In genomic region chr3:95012982-95013381, GRCm38 (mm10) we compare ENCODE assay signal across 11 mouse cellular contexts. TPM values are rescaled to one million over a fixed set of nuclear protein-coding genes. Genes with fewer than 3 reads are reported as not detected.
DNase-seq lines count a peak whose midpoint lies in the region; ATAC-seq and TF ChIP-seq lines count a peak whose summit lies in the region.
"Had no signal": no experiment of that assay in that cellular context is flagged by ENCODE, and none has a peak within 500 bp of the region (broad histone marks: within the 10 kb centered on the region; RNA-seq: fewer than 3 reads in every experiment).

No protein-coding gene starts in this region.

- H3K9me3 ChIP-seq in forebrain, embryonic 13.5 days (replicated peaks), result no peaks in the 10 kb centered on the region
- no peaks in the 10 kb centered on the region for H3K9me3 ChIP-seq in forebrain, embryonic 16.5 days (ENCODE audit: control insufficient read depth, low read length)
- no peaks in the 10 kb centered on the region for H3K9me3 ChIP-seq in lung, embryonic 14.5 days (ENCODE audit: low read depth, low read length)
- H3K9me3 ChIP-seq in limb, embryonic 10.5 days (replicated peaks), result no peaks in the 10 kb centered on the region
- no peaks in the 10 kb centered on the region for H3K9me3 ChIP-seq in midbrain, postnatal 0 days (ENCODE audit: low read length)

- H3K4me2 ChIP-seq in forebrain, embryonic 13.5 days, result peak overlapping the region; percentile 96
- H3K4me2 ChIP-seq in forebrain, embryonic 16.5 days (ENCODE audit: low read length), result no peak overlapping the region
- H3K4me2 ChIP-seq in lung, embryonic 14.5 days, result peak overlapping the region; percentile 91; the same call in 1 of the 2 replicates
- H3K4me2 ChIP-seq in midbrain, postnatal 0 days (ENCODE audit: low read depth, low read length, poor library complexity, severe bottlenecking), result 0 out of 2 replicates have a peak overlapping the region, but pooled peaks have one; percentile 97

- peak overlapping the region; percentile 86; the same call in 1 of the 2 replicates for H3K9ac ChIP-seq in forebrain, embryonic 13.5 days
- H3K9ac ChIP-seq in forebrain, embryonic 16.5 days (replicated peaks; ENCODE audit: low read depth, low read length), result no peak overlapping the region
- H3K9ac ChIP-seq in lung, embryonic 14.5 days, result no peak overlapping the region; the same call in 1 of the 2 replicates
- no peak overlapping the region for H3K9ac ChIP-seq in midbrain, postnatal 0 days (replicated peaks; ENCODE audit: low read length, poor library complexity, severe bottlenecking)

- no peak for DNase-seq in lung, embryonic 14.5 days
- DNase-seq in lung, postnatal 36 days, result no peak
- no peak for DNase-seq in limb, embryonic 10.5 days (ENCODE audit: low spot score)
- DNase-seq in midbrain, postnatal 0 days (ENCODE audit: low spot score), result no peak
- no peak for DNase-seq in layer of hippocampus, adult 9-11 months
- DNase-seq: spleen, adult 18-20 months; thymus, postnatal 36 days had no signal

- peak overlapping the region; percentile 82 for H3K4me3 ChIP-seq in forebrain, embryonic 13.5 days
- H3K4me3 ChIP-seq in forebrain, embryonic 16.5 days (replicated peaks; ENCODE audit: low read length), result no peak overlapping the region
- no peak overlapping the region for H3K4me3 ChIP-seq in lung, embryonic 14.5 days (ENCODE audit: low read depth, low read length)
- peak overlapping the region; percentile 85 for H3K4me3 ChIP-seq in limb, embryonic 10.5 days
- no peak overlapping the region for H3K4me3 ChIP-seq in midbrain, postnatal 0 days (ENCODE audit: low read depth, low read length)

- no peak for ATAC-seq in forebrain, embryonic 13.5 days
- no peak for ATAC-seq in forebrain, embryonic 16.5 days
- no peak for ATAC-seq in lung, embryonic 14.5 days (ENCODE audit: insufficient read depth)
- ATAC-seq in midbrain, postnatal 0 days (ENCODE audit: low FRiP score), result no peak
- ATAC-seq in monocyte, adult 5-6 weeks (replicated peaks; ENCODE audit: insufficient number of reproducible peaks, low FRiP score, low TSS enrichment, poor library complexity, severe bottlenecking), result no peak
- ATAC-seq: CD4-positive, CD25-positive, alpha-beta regulatory T cell, adult 4 months had no signal

- TF ChIP-seq CTCF in lung, embryonic 14.5 days (IDR thresholded peaks at IDR 0.05; ENCODE audit: low read depth), result no peak
- TF ChIP-seq CTCF in midbrain, postnatal 0 days (IDR thresholded peaks at IDR 0.05), result no peak

- no peak overlapping the region for H3K27ac ChIP-seq in forebrain, embryonic 13.5 days
- no peak overlapping the region for H3K27ac ChIP-seq in forebrain, embryonic 16.5 days (ENCODE audit: low read length)
- no peak overlapping the region for H3K27ac ChIP-seq in lung, embryonic 14.5 days (ENCODE audit: low read depth)
- no peak overlapping the region for H3K27ac ChIP-seq in limb, embryonic 10.5 days
- no peak overlapping the region for H3K27ac ChIP-seq in midbrain, postnatal 0 days (ENCODE audit: low read depth, low read length)

- peaks cover 45% of the 10 kb centered on the region for H3K36me3 ChIP-seq in forebrain, embryonic 13.5 days (ENCODE audit: poor library complexity, severe bottlenecking)
- H3K36me3 ChIP-seq in forebrain, embryonic 16.5 days (ENCODE audit: control insufficient read depth, insufficient read depth), result peaks cover 26% of the 10 kb centered on the region
- H3K36me3 ChIP-seq in lung, embryonic 14.5 days (ENCODE audit: insufficient read depth), result peaks cover 45% of the 10 kb centered on the region
- H3K36me3 ChIP-seq in limb, embryonic 10.5 days, result peaks cover 53% of the 10 kb centered on the region
- peaks cover 35% of the 10 kb centered on the region for H3K36me3 ChIP-seq in midbrain, postnatal 0 days (ENCODE audit: insufficient read depth, low read length)

- H3K27me3 ChIP-seq in forebrain, embryonic 13.5 days, result no peaks in the 10 kb centered on the region
- no peaks in the 10 kb centered on the region for H3K27me3 ChIP-seq in forebrain, embryonic 16.5 days (replicated peaks; ENCODE audit: control insufficient read depth, insufficient read depth, low read length)
- H3K27me3 ChIP-seq in lung, embryonic 14.5 days (ENCODE audit: insufficient read depth, low read length), result no peaks in the 10 kb centered on the region
- H3K27me3 ChIP-seq in limb, embryonic 10.5 days (ENCODE audit: low read depth, poor library complexity, severe bottlenecking), result no peaks in the 10 kb centered on the region
- no peaks in the 10 kb centered on the region for H3K27me3 ChIP-seq in midbrain, postnatal 0 days (ENCODE audit: insufficient read depth, low read length)

- H3K4me1 ChIP-seq in forebrain, embryonic 13.5 days, result peaks cover 27% of the 10 kb centered on the region
- peaks cover 24% of the 10 kb centered on the region for H3K4me1 ChIP-seq in forebrain, embryonic 16.5 days (replicated peaks; ENCODE audit: control insufficient read depth, insufficient read depth, low read length)
- peaks cover 8% of the 10 kb centered on the region; the same call in 1 of the 2 replicates for H3K4me1 ChIP-seq in lung, embryonic 14.5 days (ENCODE audit: insufficient read depth)
- peaks cover 33% of the 10 kb centered on the region for H3K4me1 ChIP-seq in limb, embryonic 10.5 days
- peaks cover 11% of the 10 kb centered on the region; the same call in 1 of the 2 replicates for H3K4me1 ChIP-seq in midbrain, postnatal 0 days (ENCODE audit: insufficient read depth, low read length)

- WGBS in forebrain, embryonic 13.5 days, result 89% methylated on average over 3 of the region's 3 CpGs
- WGBS in forebrain, embryonic 16.5 days, result 86% methylated on average over 3 of the region's 3 CpGs
- WGBS in lung, embryonic 14.5 days, result 75% methylated on average over 3 of the region's 3 CpGs
- 76% methylated on average over 3 of the region's 3 CpGs for WGBS in limb, embryonic 10.5 days
- 88% methylated on average over 3 of the region's 3 CpGs for WGBS in midbrain, postnatal 0 days

RNA-seq across cellular contexts. Expression of gene Zfp687, which starts 2.3 kb away (rescaled TPM):
- polyA plus RNA-seq in forebrain, embryonic 13.5 days (2015; fragmentation: Nextera tagmentation; extraction: Ambion mirVana), result 26.6 and 27.8 TPM in 2 replicates
- 20.0 and 20.7 TPM in 2 replicates for polyA plus RNA-seq in forebrain, embryonic 16.5 days (2015; fragmentation: Nextera tagmentation; extraction: Ambion mirVana)
- 28.1 and 31.7 TPM in 2 replicates for polyA plus RNA-seq in lung, embryonic 14.5 days (2014; fragmentation: Nextera tagmentation; extraction: Ambion mirVana)
- polyA plus RNA-seq in limb, embryonic 10.5 days (2016; fragmentation: Nextera tagmentation; extraction: Ambion mirVana), result 38.6 and 40.8 TPM in 2 replicates
- total RNA-seq in midbrain, postnatal 0 days (2014; rRNA removed), result 25.7 and 30.0 TPM in 2 replicates
- 13.3 and 15.6 TPM in 2 replicates for polyA plus RNA-seq in midbrain, postnatal 0 days (2015; fragmentation: Nextera tagmentation; extraction: Ambion mirVana)
- total RNA-seq in monocyte, adult 5-6 weeks (2017), result 17.3 to 33.2 TPM (median 29.2 TPM) in 3 replicates

RNA-seq across cellular contexts. Expression of gene Psmd4, which starts 29.4 kb away (rescaled TPM):
- 299 and 311 TPM in 2 replicates for polyA plus RNA-seq in forebrain, embryonic 13.5 days (2015; fragmentation: Nextera tagmentation; extraction: Ambion mirVana)
- 286 and 291 TPM in 2 replicates for polyA plus RNA-seq in forebrain, embryonic 16.5 days (2015; fragmentation: Nextera tagmentation; extraction: Ambion mirVana)
- polyA plus RNA-seq in lung, embryonic 14.5 days (2014; fragmentation: Nextera tagmentation; extraction: Ambion mirVana), result 236 and 250 TPM in 2 replicates
- polyA plus RNA-seq in limb, embryonic 10.5 days (2016; fragmentation: Nextera tagmentation; extraction: Ambion mirVana), result 365 and 382 TPM in 2 replicates
- total RNA-seq in midbrain, postnatal 0 days (2014; rRNA removed), result 179 and 200 TPM in 2 replicates
- 262 and 267 TPM in 2 replicates for polyA plus RNA-seq in midbrain, postnatal 0 days (2015; fragmentation: Nextera tagmentation; extraction: Ambion mirVana)
- 201 to 282 TPM (median 263 TPM) in 3 replicates for total RNA-seq in monocyte, adult 5-6 weeks (2017)

RNA-seq across cellular contexts. Expression of gene Pi4kb, which starts 38.5 kb away (rescaled TPM):
- polyA plus RNA-seq in forebrain, embryonic 13.5 days (2015; fragmentation: Nextera tagmentation; extraction: Ambion mirVana), result 23.6 and 25.5 TPM in 2 replicates
- polyA plus RNA-seq in forebrain, embryonic 16.5 days (2015; fragmentation: Nextera tagmentation; extraction: Ambion mirVana), result 26.4 and 29.7 TPM in 2 replicates
- polyA plus RNA-seq in lung, embryonic 14.5 days (2014; fragmentation: Nextera tagmentation; extraction: Ambion mirVana), result 24.7 and 25.9 TPM in 2 replicates
- polyA plus RNA-seq in limb, embryonic 10.5 days (2016; fragmentation: Nextera tagmentation; extraction: Ambion mirVana), result 18.9 and 22.2 TPM in 2 replicates
- total RNA-seq in midbrain, postnatal 0 days (2014; rRNA removed), result 55.0 and 60.7 TPM in 2 replicates
- polyA plus RNA-seq in midbrain, postnatal 0 days (2015; fragmentation: Nextera tagmentation; extraction: Ambion mirVana), result 21.0 and 24.3 TPM in 2 replicates
- total RNA-seq in monocyte, adult 5-6 weeks (2017), result 25.2 to 29.9 TPM (median 27.2 TPM) in 3 replicates

RNA-seq across cellular contexts. Expression of gene Rfx5, which starts 59.1 kb away (rescaled TPM):
- polyA plus RNA-seq in forebrain, embryonic 13.5 days (2015; fragmentation: Nextera tagmentation; extraction: Ambion mirVana), result 4.3 TPM in 2 replicates
- 6.1 and 6.7 TPM in 2 replicates for polyA plus RNA-seq in forebrain, embryonic 16.5 days (2015; fragmentation: Nextera tagmentation; extraction: Ambion mirVana)
- 11.8 and 13.1 TPM in 2 replicates for polyA plus RNA-seq in lung, embryonic 14.5 days (2014; fragmentation: Nextera tagmentation; extraction: Ambion mirVana)
- polyA plus RNA-seq in limb, embryonic 10.5 days (2016; fragmentation: Nextera tagmentation; extraction: Ambion mirVana), result 6.7 and 10.8 TPM in 2 replicates
- total RNA-seq in midbrain, postnatal 0 days (2014; rRNA removed), result 17.5 and 25.1 TPM in 2 replicates
- 6.0 and 6.9 TPM in 2 replicates for polyA plus RNA-seq in midbrain, postnatal 0 days (2015; fragmentation: Nextera tagmentation; extraction: Ambion mirVana)
- total RNA-seq in monocyte, adult 5-6 weeks (2017), result 13.9 to 19.6 TPM (median 17.9 TPM) in 3 replicates

Comparison
In these comparisons a context has a peak if more than half of its experiments do, and no peak if none do; other contexts are left out.
1. H3K4me3 ChIP-seq: peak in forebrain, embryonic 13.5 days (single experiment) and limb, embryonic 10.5 days (single experiment); none in forebrain, embryonic 16.5 days (single experiment), lung, embryonic 14.5 days (single experiment) and midbrain, postnatal 0 days (single experiment).